Mouse (Mus musculus) neural tube, embryonic 15.5 days (tissue): ENCODE data around the gene Kdm4b. TPM values are rescaled to one million over a fixed set of nuclear protein-coding genes. Genes with fewer than 3 reads are reported as not detected.
A peak's percentile ranks its signal among the peaks of the same experiment; 100 is the strongest.

Experiments
- ATAC-seq: fragments of 200-750 bp; cut with Nextera tagmentation; 2 replicates; pipeline ENCODE4 v1.8.0; 2017; ENCODE audit warnings: mild to moderate bottlenecking, moderate TSS enrichment, moderate library complexity; ENCODE audit not compliant: low FRiP score
- H3K27ac ChIP-seq: fragments of 300-500 bp; sonication (generic); replicated peaks from 2 replicates; pipeline ENCODE4 v1.5.1; 2015; ENCODE audit warnings: mild to moderate bottlenecking, inconsistent platforms
- H3K27me3 ChIP-seq: fragments of 300-500 bp; sonication (generic); replicated peaks from 2 replicates; pipeline ENCODE4 v1.6.1; 2015; ENCODE audit warnings: inconsistent platforms
- H3K36me3 ChIP-seq: fragments of 300-500 bp; sonication (generic); 2 replicates; pipeline ENCODE4 v1.6.1; 2015; ENCODE audit warnings: inconsistent platforms
- H3K4me1 ChIP-seq: fragments of 300-500 bp; sonication (generic); 2 replicates; pipeline ENCODE4 v1.6.1; 2015; ENCODE audit warnings: inconsistent platforms
- H3K4me2 ChIP-seq: fragments of 300-500 bp; sonication (generic); 2 replicates; pipeline ENCODE4 v1.6.1; 2015; ENCODE audit warnings: inconsistent platforms, mild to moderate bottlenecking, moderate library complexity
- H3K4me3 ChIP-seq: fragments of 300-500 bp; sonication (generic); replicated peaks from 2 replicates; pipeline ENCODE4 v1.5.1; 2015; ENCODE audit warnings: mild to moderate bottlenecking, inconsistent platforms
- H3K9ac ChIP-seq: fragments of 300-500 bp; sonication (generic); replicated peaks from 2 replicates; pipeline ENCODE4 v1.6.1; 2015; ENCODE audit warnings: mild to moderate bottlenecking, inconsistent platforms
- H3K9me3 ChIP-seq: fragments of 300-500 bp; sonication (generic); replicated peaks from 2 replicates; pipeline ENCODE4 v1.6.1; 2016; ENCODE audit warnings: inconsistent platforms
- WGBS: fragments of 180-500 bp; shearing (Covaris S2); methylation state at CpG from one replicate; pipeline ENCODE4 v1.1.7; 2015; ENCODE audit warnings: mixed read lengths; 5-methylcytosine and 5-hydroxymethylcytosine counted together
- polyA plus RNA-seq: library from polyadenylated mRNA; unstranded; fragments of >200 nt; fragmentation: Nextera tagmentation; extraction: Ambion mirVana; gene quantifications from 2 replicates; pipeline ENCODE4 v1.2.1, GENCODE M21; 2015

Gene Kdm4b
- polyA plus RNA-seq, 1 experiment from 2014 or later: 65.2 TPM

DNA sequence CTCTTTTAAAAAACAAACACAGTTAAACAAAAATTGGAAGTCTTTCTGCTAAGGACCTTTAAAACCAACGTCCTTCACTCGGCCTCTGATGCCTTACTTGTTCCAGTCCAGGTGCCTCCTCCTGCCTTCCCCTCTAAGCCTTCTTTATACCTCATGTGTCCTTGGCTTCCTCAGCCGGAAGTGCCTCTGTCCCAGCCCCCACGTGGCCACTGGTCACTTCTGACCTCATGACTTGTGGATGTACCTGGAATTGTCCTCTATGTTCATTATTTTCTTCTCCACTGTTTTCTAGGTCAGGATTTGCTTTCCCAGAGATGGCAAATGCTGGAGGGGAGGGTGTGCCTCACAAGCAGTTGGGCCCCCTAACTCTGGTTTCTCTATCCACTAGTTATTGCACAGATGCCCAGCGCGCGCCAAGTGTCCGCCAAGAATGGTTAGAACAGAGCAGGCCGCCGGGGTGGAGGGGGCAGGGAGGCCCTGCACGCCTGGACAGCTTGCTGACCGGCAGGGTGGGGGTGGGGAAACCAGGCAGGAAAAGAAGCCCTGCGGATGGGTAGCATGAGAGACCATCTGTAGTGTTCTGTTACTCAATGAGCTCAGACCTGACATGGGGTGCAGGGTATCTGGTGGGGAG is 23.4 kb upstream of the Kdm4b start:
- Histone ChIP-seq H3K36me3 (no peaks in the 10 kb centered on the region), H3K4me3 (no peak overlapping the region), H3K4me1 (peaks cover 31% of the 10 kb centered on the region), H3K9me3 (no peaks in the 10 kb centered on the region), H3K4me2 (peak overlapping the region; percentile 94), H3K9ac (no peak overlapping the region), H3K27ac (no peak overlapping the region), H3K27me3 (peaks cover 4% of the 10 kb centered on the region; the same call in 1 of the 2 replicates)
- 23% methylated on average over 13 of the region's 13 CpGs for WGBS
- ATAC-seq: no peak

- Histone ChIP-seq H3K27me3 (peaks cover 4% of the 10 kb centered on the region; the same call in 1 of the 2 replicates), H3K36me3 (no peaks in the 10 kb centered on the region), H3K4me2 (peak within 1 kb of the TSS; percentile 94), H3K27ac (peak within 1 kb of the TSS; percentile 41; the same call in 1 of the 2 replicates), H3K9ac (peak within 1 kb of the TSS; percentile 61), H3K4me1 (peaks cover 31% of the 10 kb centered on the region), H3K9me3 (no peaks in the 10 kb centered on the region), H3K4me3 (peak within 1 kb of the TSS; percentile 83)
- peak; percentile 17 for ATAC-seq
- WGBS: under 1% methylated on average over 43 of the region's 43 CpGs
These were observed 22.6 kb upstream of the Kdm4b start, which contains the start of gene Uhrf1 for GRCm38 (mm10) chr17:56303160-56303846. TSS of gene Uhrf1 (plus strand) at chr17:56303321.

DNA sequence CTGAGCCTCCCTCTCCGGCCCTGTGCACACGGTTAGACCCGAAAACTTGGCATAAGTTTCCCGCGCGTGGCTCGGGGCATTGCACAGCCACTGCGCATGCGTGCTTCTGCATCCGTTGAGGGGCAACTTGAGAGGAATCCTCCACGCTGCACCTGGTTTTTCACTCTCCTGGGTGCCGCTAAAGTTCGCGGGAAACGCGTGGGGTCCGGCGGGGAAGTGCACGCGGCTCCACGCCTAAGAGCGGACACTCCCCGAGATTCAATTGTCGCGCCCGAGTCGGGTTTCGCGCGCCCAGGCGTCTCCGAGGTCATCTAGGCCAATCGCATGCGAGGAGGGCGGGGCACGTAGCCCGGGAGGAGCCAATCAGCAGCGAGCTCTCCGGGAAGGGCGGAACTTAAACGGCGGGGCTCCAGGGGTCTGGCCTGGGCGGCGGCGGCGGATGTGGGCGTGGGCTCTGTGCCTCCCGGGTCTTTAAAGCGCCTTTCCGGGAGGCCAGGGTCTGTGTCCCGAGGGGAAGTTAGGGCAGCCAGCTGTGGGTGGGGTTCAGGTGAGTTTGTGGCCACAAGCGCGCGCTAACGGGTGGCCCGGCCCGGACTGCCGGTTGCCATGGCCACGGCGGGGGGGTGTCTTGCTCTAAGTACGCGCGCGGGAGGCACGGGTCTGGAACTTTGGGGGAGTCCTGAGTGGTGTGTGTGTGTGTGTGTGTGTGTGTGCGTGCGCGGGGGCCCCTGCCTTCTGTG is 21.8 kb upstream of the Kdm4b start:
- ATAC-seq: peak; percentile 97
- H3K4me2 ChIP-seq: peak overlapping the region; percentile 94
- peaks cover 31% of the 10 kb centered on the region for H3K4me1 ChIP-seq
- H3K27ac ChIP-seq: 0 out of 2 replicates have a peak overlapping the region, but pooled peaks have one; percentile 41
- peak overlapping the region; percentile 83 for H3K4me3 ChIP-seq
- H3K9me3 ChIP-seq: no peaks in the 10 kb centered on the region
- WGBS: under 1% methylated on average over 68 of the region's 68 CpGs
- H3K36me3 ChIP-seq: no peaks in the 10 kb centered on the region
- H3K9ac ChIP-seq: peak overlapping the region; percentile 61
- peaks cover 4% of the 10 kb centered on the region; the same call in 1 of the 2 replicates for H3K27me3 ChIP-seq

DNA sequence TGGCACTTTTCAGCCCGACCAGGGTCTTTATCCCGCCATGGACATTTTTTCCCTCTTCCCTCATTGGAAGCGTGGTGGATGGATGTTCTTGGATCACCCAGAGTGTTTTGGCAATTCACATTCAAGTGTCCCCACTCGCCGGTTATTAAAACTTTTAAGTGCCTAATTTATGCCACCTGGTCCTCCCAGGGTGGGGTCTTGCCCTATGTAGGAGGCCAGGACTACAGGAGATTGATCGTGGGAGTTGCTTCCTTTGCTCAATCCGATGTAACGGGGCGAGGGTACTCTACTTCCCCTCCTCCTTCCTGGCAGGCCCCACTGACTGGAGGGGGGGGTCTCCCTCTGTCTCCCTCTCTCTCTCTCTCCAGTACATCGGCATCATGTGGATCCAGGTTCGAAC is 21.1 kb upstream of the Kdm4b start:
- Histone ChIP-seq H3K4me1 (peaks cover 31% of the 10 kb centered on the region), H3K4me2 (peak overlapping the region; percentile 94), H3K27me3 (peaks cover 4% of the 10 kb centered on the region; the same call in 1 of the 2 replicates), H3K36me3 (no peaks in the 10 kb centered on the region), H3K9ac (peak overlapping the region; percentile 61; the same call in 1 of the 2 replicates), H3K4me3 (peak overlapping the region; percentile 83), H3K27ac (no peak overlapping the region), H3K9me3 (no peaks in the 10 kb centered on the region)
- ATAC-seq: peak; percentile 1; the same call in 1 of the 2 replicates
- 15% methylated on average over 11 of the region's 11 CpGs for WGBS

DNA sequence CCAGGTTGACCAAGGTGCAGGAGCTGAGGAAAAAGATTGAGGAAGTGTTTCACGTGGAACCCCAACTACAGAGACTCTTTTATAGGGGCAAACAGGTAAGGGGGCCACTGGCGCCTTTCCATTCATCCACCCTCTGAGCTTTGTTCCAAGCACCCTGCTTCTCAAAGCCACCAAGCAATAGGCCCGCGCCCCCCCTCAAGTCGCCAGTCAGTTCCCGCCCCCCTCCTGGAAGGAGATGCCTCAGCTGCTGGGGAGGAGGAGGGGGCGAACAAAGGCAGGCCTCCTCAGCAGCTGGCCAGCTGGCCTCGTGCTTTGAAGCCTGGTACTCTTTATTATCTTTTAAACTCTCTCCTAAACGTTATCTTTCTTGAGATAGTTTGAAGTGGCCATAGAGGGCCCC is 20.7 kb upstream of the Kdm4b start:
- WGBS: 22% methylated on average over 9 of the region's 9 CpGs
- no peaks in the 10 kb centered on the region for H3K9me3 ChIP-seq
- 0 out of 2 replicates have a peak overlapping the region, but pooled peaks have one; percentile 61 for H3K9ac ChIP-seq
- H3K36me3 ChIP-seq: no peaks in the 10 kb centered on the region
- peak overlapping the region; percentile 83 for H3K4me3 ChIP-seq
- peaks cover 31% of the 10 kb centered on the region for H3K4me1 ChIP-seq
- H3K27ac ChIP-seq: no peak overlapping the region
- H3K4me2 ChIP-seq: peak overlapping the region; percentile 94
- peaks cover 4% of the 10 kb centered on the region; the same call in 1 of the 2 replicates for H3K27me3 ChIP-seq
- ATAC-seq: no peak

DNA sequence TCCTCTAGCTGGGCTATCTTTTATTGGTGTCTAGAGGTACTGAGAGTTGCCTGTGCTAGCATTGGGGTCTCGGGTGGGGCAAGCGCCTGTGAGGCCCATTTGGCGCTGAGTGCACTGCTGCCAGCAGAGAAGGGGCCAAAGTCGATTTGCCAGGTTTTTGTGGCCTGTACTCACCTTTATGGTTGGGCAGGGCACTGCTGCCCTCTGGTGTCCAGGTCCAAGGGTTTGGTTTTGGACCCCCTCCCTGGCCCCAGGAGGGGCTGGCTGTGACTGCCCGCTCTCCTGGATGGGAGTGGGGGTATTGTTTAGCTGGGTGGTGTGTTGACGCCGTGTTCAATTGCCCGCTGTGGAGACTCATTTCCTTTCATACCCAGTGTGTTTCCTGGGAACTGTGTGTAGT is 20.0 kb upstream of the Kdm4b start:
- Histone ChIP-seq H3K4me2 (0 out of 2 replicates have a peak overlapping the region, but pooled peaks have one; percentile 94), H3K36me3 (no peaks in the 10 kb centered on the region), H3K27me3 (peaks cover 4% of the 10 kb centered on the region; the same call in 1 of the 2 replicates), H3K9me3 (no peaks in the 10 kb centered on the region), H3K9ac (no peak overlapping the region), H3K4me1 (peaks cover 31% of the 10 kb centered on the region), H3K27ac (no peak overlapping the region), H3K4me3 (no peak overlapping the region)
- ATAC-seq: no peak
- WGBS: 66% methylated on average over 8 of the region's 8 CpGs

GRCm38 (mm10) chr17:56308088-56308487 is 17.8 kb upstream of the Kdm4b start:
- WGBS: 87% methylated on average over 6 of the region's 6 CpGs
- ATAC-seq: no peak
- H3K9me3 ChIP-seq: no peaks in the 10 kb centered on the region
- H3K9ac ChIP-seq: no peak overlapping the region
- no peak overlapping the region for H3K4me3 ChIP-seq
- peaks cover 4% of the 10 kb centered on the region; the same call in 1 of the 2 replicates for H3K27me3 ChIP-seq
- H3K4me1 ChIP-seq: peaks cover 26% of the 10 kb centered on the region
- H3K4me2 ChIP-seq: no peak overlapping the region
- H3K36me3 ChIP-seq: no peaks in the 10 kb centered on the region
- no peak overlapping the region for H3K27ac ChIP-seq

DNA sequence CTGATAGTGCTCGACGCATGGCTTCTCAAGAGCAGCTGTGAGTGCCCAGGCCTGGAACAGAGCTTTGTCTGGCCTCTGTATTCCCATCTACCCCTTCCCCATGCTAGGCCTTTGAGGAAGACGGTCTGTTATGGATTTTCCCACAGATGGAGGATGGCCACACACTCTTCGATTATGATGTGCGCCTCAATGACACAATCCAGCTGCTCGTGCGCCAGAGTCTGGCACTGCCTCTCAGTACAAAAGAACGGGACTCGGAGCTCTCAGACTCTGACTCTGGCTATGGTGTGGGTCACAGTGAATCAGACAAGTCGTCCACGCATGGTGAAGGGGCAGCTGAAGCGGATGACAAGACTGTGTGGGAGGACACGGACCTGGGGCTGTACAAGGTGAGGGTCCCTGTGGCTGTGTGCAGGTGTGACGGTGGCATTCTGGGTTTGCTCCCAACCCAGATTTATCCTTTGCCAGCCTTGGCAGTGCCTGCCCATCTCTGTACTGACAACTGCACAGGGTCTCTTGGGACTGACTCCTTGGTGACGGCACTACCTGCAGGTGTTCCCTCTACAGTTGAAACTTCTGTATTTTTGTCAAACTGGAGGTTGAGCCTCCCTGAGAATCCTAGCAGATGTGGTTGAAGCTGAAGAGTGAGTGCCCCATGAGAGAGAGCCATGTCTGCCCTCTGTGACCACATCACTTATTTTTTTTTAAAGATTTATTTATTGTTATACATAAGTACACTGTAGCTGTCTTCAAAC is 16.5 kb upstream of the Kdm4b start:
- Histone ChIP-seq H3K36me3 (no peaks in the 10 kb centered on the region), H3K9ac (no peak overlapping the region), H3K9me3 (no peaks in the 10 kb centered on the region), H3K27me3 (no peaks in the 10 kb centered on the region), H3K4me2 (no peak overlapping the region), H3K27ac (no peak overlapping the region), H3K4me3 (no peak overlapping the region), H3K4me1 (peaks cover 19% of the 10 kb centered on the region)
- 89% methylated on average over 15 of the region's 15 CpGs for WGBS
- no peak for ATAC-seq

- ATAC-seq: no peak
- H3K4me1 ChIP-seq: peaks cover 30% of the 10 kb centered on the region
- H3K27me3 ChIP-seq: no peaks in the 10 kb centered on the region
- H3K27ac ChIP-seq: no peak overlapping the region
- no peak overlapping the region for H3K4me3 ChIP-seq
- no peak overlapping the region for H3K9ac ChIP-seq
- no peak overlapping the region for H3K4me2 ChIP-seq
- WGBS: 54% methylated on average over 3 of the region's 3 CpGs
- no peaks in the 10 kb centered on the region for H3K9me3 ChIP-seq
- no peaks in the 10 kb centered on the region for H3K36me3 ChIP-seq
These were observed 1.4 kb upstream of the Kdm4b start for GRCm38 (mm10) chr17:56324419-56324818.

DNA sequence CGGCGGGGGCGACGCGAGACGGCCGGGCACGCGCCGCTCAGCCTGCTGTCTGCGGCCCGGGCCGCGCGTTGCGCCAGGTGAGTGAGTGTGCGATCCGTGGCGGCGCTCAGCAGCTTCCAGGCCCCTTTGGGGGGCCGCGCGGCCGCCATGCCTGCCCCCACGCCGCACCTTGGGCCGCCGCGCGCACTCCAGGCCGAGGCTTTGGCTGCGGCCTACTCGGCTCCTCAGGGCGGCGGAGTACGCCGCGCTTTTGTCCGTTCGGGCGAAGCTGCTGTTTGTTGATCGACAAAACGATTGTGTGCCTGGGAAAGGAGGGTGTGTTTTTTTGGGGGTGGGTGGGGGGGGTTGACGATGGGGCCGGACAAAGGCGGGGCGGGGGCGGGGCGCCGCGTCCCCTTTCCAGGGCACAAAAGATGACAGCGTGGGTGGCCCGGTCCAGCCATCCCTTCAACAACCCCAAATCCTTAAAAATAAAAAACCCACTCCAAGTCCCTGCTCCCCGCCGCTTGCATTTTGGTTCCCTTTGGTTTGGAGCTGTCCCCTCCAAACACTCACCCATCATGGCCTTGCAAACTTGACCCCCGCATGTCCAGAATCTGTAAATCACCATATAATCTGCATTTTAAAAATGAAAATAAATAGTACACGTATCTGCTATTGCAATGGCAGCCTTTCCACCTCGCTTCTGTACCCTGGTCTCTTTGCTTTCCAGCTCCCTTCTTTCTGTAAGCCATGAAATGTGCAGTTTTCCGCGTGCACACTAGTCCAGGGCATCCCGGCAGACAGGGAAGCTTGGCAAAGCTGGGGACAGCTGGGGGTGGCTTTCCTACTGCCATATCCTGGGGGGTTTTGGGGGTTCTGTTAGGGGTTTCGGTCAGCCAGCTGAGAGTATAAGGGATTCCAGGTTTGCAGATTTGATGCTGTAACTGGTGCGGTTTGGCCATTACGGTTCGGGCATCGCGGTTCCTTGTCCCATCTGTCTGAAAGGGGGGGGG is 588 bp downstream of the Kdm4b start:
- peak overlapping the region; percentile 94 for H3K4me3 ChIP-seq
- ATAC-seq: peak; percentile 51
- H3K36me3 ChIP-seq: no peaks in the 10 kb centered on the region
- H3K27me3 ChIP-seq: no peaks in the 10 kb centered on the region
- H3K27ac ChIP-seq: peak overlapping the region; percentile 96
- no peaks in the 10 kb centered on the region for H3K9me3 ChIP-seq
- peaks cover 50% of the 10 kb centered on the region for H3K4me1 ChIP-seq
- peak overlapping the region; percentile 83 for H3K4me2 ChIP-seq
- H3K9ac ChIP-seq: peak overlapping the region; percentile 94
- WGBS: 2% methylated on average over 50 of the region's 67 CpGs
